Mouse (Mus musculus) ovary, adult 18-20 months (tissue): ENCODE measurements around the gene Olfr1148.

Experiments used
- DNase-seq: peaks from one replicate; pipeline ENCODE4 v3.0.0; 2022; ENCODE audit warnings: low spot score, mixed read lengths

The Olfr1148 gene

DNA sequence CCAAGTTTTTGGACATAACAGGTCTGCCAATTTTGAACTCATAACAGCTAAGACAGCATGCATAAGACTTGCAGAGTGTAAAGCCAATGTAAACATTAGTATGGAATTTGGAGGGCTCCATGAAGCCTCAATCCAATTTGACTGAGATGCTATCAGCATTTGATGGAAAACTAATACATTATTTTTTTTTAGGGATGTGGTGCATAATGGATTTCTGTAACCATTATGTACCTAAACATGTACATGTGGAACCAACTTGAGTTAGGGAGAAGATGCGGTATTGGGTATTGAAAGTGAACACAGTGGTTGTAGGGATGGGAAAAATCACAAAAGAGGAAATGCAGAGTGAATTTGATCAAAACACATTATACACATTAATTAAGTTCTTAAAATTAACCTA is at the start of gene Olfr1148:
TSS of gene Olfr1148 (plus strand) at position 301 of the 400 bp plus-strand sequence.
- no peak for DNase-seq

DNA sequence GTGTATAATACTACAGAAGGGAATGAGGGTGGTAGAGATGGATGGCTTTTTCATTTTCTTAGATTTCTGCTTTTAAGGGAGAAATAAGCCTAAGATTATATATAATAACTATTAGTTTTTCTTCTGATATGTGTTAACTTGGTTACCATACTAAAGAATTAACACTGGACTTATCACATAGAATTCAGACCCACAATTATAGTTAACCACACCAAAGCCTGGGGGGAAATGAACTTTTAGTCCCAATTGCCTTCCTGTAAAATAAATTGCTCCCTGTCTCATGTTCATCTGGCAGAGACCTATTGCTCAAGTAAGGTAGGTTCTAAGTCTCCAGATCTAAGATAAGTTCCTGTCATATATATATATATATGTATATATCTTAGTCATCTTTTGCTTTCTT is 30.0 kb upstream of the Olfr1148 start, which contains the start of gene Olfr1143:
TSS of gene Olfr1143 (plus strand) at position 301 of the 400 bp plus-strand sequence.
- no peak for DNase-seq

DNA sequence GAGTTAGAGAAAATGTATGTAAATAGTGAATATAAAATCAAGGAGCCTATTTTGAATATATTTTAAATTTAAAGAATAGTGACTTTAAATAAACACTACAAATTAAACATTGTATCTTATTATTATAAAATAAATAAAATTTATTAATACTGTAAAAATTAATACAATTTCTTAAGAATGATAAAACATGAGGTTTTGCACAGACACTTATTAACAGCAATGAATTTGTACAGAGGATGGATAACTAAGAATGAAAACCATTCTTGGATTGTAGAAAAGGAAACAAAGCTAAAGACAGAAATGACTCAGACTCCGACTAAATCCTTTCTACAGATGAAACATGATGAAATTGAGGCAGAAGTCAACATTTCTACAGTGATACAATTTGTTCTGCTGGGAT is 20.8 kb upstream of the Olfr1148 start, which contains the start of gene Olfr1145:
TSS of gene Olfr1145 (plus strand) at position 301 of the 400 bp plus-strand sequence.
- no peak for DNase-seq

DNA sequence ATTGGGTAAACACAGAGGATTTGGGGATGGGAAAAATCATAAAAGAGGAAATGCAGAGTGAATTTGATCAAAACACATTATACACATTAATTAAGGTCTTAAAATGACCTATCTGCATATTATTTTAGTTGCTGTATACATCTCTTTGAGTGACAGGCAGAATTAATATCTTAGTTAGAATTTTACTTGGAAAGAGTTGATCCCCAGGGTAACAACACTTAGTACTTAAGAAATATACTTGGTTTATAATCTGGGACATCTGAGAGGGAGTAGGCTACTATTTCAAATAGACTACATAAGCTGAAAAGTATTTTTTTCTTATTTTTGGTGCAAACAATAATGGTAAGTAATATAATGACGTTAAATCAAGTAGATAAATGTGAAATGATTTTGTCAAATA is 13.4 kb downstream of the Olfr1148 start, which contains the start of gene Olfr1150-ps1:
TSS of gene Olfr1150-ps1 (plus strand) at position 301 of the 400 bp plus-strand sequence.
- no peak for DNase-seq

DNA sequence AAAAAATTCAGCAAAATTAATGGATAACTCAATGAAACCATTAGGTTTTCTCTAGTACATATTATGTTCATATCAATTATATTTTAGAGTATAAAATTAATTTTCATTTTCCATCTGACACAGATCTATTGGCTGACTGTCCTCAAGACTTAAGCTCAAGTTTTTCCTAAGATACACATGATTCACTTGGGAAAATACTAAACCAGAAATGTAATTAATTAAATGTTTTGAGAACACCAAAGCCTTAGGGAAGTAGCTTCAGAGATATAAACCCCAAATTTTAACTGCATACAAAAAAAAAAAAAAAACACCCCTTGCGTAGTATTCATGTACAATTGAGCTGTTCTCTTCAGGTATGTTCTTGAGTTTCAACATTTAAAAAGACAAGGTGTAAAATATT is 25.2 kb downstream of the Olfr1148 start, which contains the start of gene Olfr1151:
TSS of gene Olfr1151 (plus strand) at position 301 of the 400 bp plus-strand sequence.
- no peak for DNase-seq

DNA sequence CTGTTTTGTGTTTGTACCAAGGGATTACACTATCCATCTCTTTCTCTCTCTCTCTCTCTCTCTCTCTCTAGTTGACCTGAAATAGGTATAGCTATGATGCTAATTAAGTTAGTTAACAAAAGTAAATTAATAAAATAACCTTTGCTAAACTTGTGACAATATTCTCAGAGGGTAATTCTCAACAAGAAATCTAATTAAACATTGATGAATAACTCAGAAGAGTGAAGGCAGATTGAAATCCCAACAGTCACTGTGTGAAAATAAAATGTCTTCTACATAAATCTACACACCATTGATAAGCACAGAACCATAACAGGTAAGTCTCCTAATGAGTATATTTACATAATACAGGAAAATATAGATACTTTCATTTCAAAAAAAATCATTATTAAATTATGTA is 35.9 kb downstream of the Olfr1148 start, which contains the start of gene Olfr1152:
TSS of gene Olfr1152 (plus strand) at position 301 of the 400 bp plus-strand sequence.
- no peak for DNase-seq
